Mouse (Mus musculus): ENCODE measurements around the gene Ccdc167. TPM values are rescaled to one million over a fixed set of nuclear protein-coding genes. Genes with fewer than 3 reads are reported as not detected.

Ccdc167 gene
- polyA plus RNA-seq, 1 experiment from 2014 or later, result 4.6 TPM

GRCm38 (mm10) chr17:29683127-29683526, 33.7 kb downstream of the Ccdc167 start:
- Histone ChIP-seq H3K9me3 (ENCODE audit: low read length) (no peaks in the 10 kb centered on the region), H3K4me3 (ENCODE audit: low read depth, low read length) (no peak overlapping the region), H3K4me1 (ENCODE audit: insufficient read depth) (peaks cover 6% of the 10 kb centered on the region; the same call in 1 of the 2 replicates), H3K27me3 (ENCODE audit: insufficient read depth, low read length) (no peaks in the 10 kb centered on the region), H3K27ac (ENCODE audit: low read depth) (no peak overlapping the region), H3K36me3 (replicated peaks; ENCODE audit: insufficient read depth, low read length) (peaks cover 97% of the 10 kb centered on the region), H3K9ac (replicated peaks) (no peak overlapping the region), H3K4me2 (ENCODE audit: low read depth, low read length) (no peak overlapping the region)
- no peak for DNase-seq
- ATAC-seq, result no peak
- TF ChIP-seq EP300 (IDR thresholded peaks at IDR 0.05; ENCODE audit: low read depth) (no peak), CTCF (IDR thresholded peaks at IDR 0.05; ENCODE audit: low read depth) (no peak)
- 68% methylated on average over 2 of the region's 2 CpGs for WGBS (ENCODE audit: insufficient replicate concordance)

GRCm38 (mm10) chr17:29682261-29682660, 34.6 kb downstream of the Ccdc167 start:
- no peak overlapping the region for H3K4me3 ChIP-seq (ENCODE audit: low read depth, low read length)
- no peak overlapping the region for H3K27ac ChIP-seq (ENCODE audit: low read depth)
- TF ChIP-seq CTCF (IDR thresholded peaks at IDR 0.05; ENCODE audit: low read depth) (no peak), EP300 (IDR thresholded peaks at IDR 0.05; ENCODE audit: low read depth) (no peak)
- no peaks in the 10 kb centered on the region; the same call in 1 of the 2 replicates for H3K4me1 ChIP-seq (ENCODE audit: insufficient read depth)
- H3K4me2 ChIP-seq (ENCODE audit: low read depth, low read length), result no peak overlapping the region
- DNase-seq (no peak), ATAC-seq (no peak)
- H3K27me3 ChIP-seq (ENCODE audit: insufficient read depth, low read length), result no peaks in the 10 kb centered on the region
- H3K36me3 ChIP-seq (replicated peaks; ENCODE audit: insufficient read depth, low read length), result peaks cover 97% of the 10 kb centered on the region
- WGBS (ENCODE audit: insufficient replicate concordance), result 94% methylated on average over 7 of the region's 7 CpGs
- H3K9ac ChIP-seq (replicated peaks), result no peak overlapping the region
- H3K9me3 ChIP-seq (ENCODE audit: low read length), result no peaks in the 10 kb centered on the region

- Histone ChIP-seq H3K9ac (replicated peaks) (no peak overlapping the region), H3K36me3 (replicated peaks; ENCODE audit: insufficient read depth, low read length) (peaks cover 97% of the 10 kb centered on the region), H3K27ac (ENCODE audit: low read depth) (0 out of 2 replicates have a peak overlapping the region, but pooled peaks have one; percentile 44), H3K4me2 (ENCODE audit: low read depth, low read length) (no peak overlapping the region), H3K9me3 (ENCODE audit: low read length) (no peaks in the 10 kb centered on the region), H3K4me1 (ENCODE audit: insufficient read depth) (no peaks in the 10 kb centered on the region), H3K4me3 (ENCODE audit: low read depth, low read length) (no peak overlapping the region), H3K27me3 (ENCODE audit: insufficient read depth, low read length) (no peaks in the 10 kb centered on the region)
- no peak for DNase-seq
- WGBS (ENCODE audit: insufficient replicate concordance), result 82% methylated on average over 9 of the region's 9 CpGs
- ATAC-seq, result no peak
- no peak for TF ChIP-seq EP300 (IDR thresholded peaks at IDR 0.05; ENCODE audit: low read depth)
- TF ChIP-seq CTCF (IDR thresholded peaks at IDR 0.05; ENCODE audit: low read depth), result 0 out of 2 replicates have a peak, but pooled peaks have one; percentile 5
Measured at GRCm38 (mm10) chr17:29681669-29682068, 35.2 kb downstream of the Ccdc167 start.

GRCm38 (mm10) chr17:29680921-29681320, 35.9 kb downstream of the Ccdc167 start:
- no peak overlapping the region for H3K4me3 ChIP-seq (ENCODE audit: low read depth, low read length)
- 69% methylated on average over 2 of the region's 2 CpGs for WGBS (ENCODE audit: insufficient replicate concordance)
- no peak overlapping the region for H3K9ac ChIP-seq (replicated peaks)
- H3K27ac ChIP-seq (ENCODE audit: low read depth), result no peak overlapping the region
- H3K4me1 ChIP-seq (ENCODE audit: insufficient read depth), result no peaks in the 10 kb centered on the region
- no peaks in the 10 kb centered on the region for H3K9me3 ChIP-seq (ENCODE audit: low read length)
- H3K27me3 ChIP-seq (ENCODE audit: insufficient read depth, low read length), result no peaks in the 10 kb centered on the region
- peaks cover 97% of the 10 kb centered on the region for H3K36me3 ChIP-seq (replicated peaks; ENCODE audit: insufficient read depth, low read length)
- DNase-seq (no peak), ATAC-seq (no peak)
- TF ChIP-seq CTCF (IDR thresholded peaks at IDR 0.05; ENCODE audit: low read depth), result no peak
- TF ChIP-seq EP300 (IDR thresholded peaks at IDR 0.05; ENCODE audit: low read depth), result no peak
- no peak overlapping the region for H3K4me2 ChIP-seq (ENCODE audit: low read depth, low read length)

GRCm38 (mm10) chr17:29680174-29680573, 36.7 kb downstream of the Ccdc167 start:
- H3K27ac ChIP-seq (ENCODE audit: low read depth), result no peak overlapping the region
- no peak for TF ChIP-seq CTCF (IDR thresholded peaks at IDR 0.05; ENCODE audit: low read depth)
- TF ChIP-seq EP300 (IDR thresholded peaks at IDR 0.05; ENCODE audit: low read depth), result no peak
- no peaks in the 10 kb centered on the region for H3K4me1 ChIP-seq (ENCODE audit: insufficient read depth)
- H3K9me3 ChIP-seq (ENCODE audit: low read length), result no peaks in the 10 kb centered on the region
- H3K4me2 ChIP-seq (ENCODE audit: low read depth, low read length), result no peak overlapping the region
- H3K36me3 ChIP-seq (replicated peaks; ENCODE audit: insufficient read depth, low read length), result peaks cover 97% of the 10 kb centered on the region
- no peak overlapping the region for H3K9ac ChIP-seq (replicated peaks)
- H3K4me3 ChIP-seq (ENCODE audit: low read depth, low read length), result no peak overlapping the region
- WGBS (ENCODE audit: insufficient replicate concordance), result 93% methylated on average over 2 of the region's 2 CpGs
- no peak for DNase-seq
- H3K27me3 ChIP-seq (ENCODE audit: insufficient read depth, low read length), result no peaks in the 10 kb centered on the region
- ATAC-seq, result no peak

- H3K36me3 ChIP-seq (replicated peaks; ENCODE audit: insufficient read depth, low read length), result peaks cover 94% of the 10 kb centered on the region
- H3K9me3 ChIP-seq (ENCODE audit: low read length), result no peaks in the 10 kb centered on the region
- no peaks in the 10 kb centered on the region for H3K27me3 ChIP-seq (ENCODE audit: insufficient read depth, low read length)
- H3K27ac ChIP-seq (ENCODE audit: low read depth), result 0 out of 2 replicates have a peak overlapping the region, but pooled peaks have one; percentile 0
- H3K4me3 ChIP-seq (ENCODE audit: low read depth, low read length), result no peak overlapping the region
- ATAC-seq, result no peak
- no peak for DNase-seq
- H3K9ac ChIP-seq (replicated peaks), result no peak overlapping the region
- TF ChIP-seq EP300 (IDR thresholded peaks at IDR 0.05; ENCODE audit: low read depth) (no peak), CTCF (IDR thresholded peaks at IDR 0.05; ENCODE audit: low read depth) (no peak)
- H3K4me1 ChIP-seq (ENCODE audit: insufficient read depth), result no peaks in the 10 kb centered on the region
- H3K4me2 ChIP-seq (ENCODE audit: low read depth, low read length), result peak overlapping the region; percentile 0; the same call in 1 of the 2 replicates
- 81% methylated on average over 6 of the region's 6 CpGs for WGBS (ENCODE audit: insufficient replicate concordance)
Measured at GRCm38 (mm10) chr17:29679038-29679767, 37.6 kb downstream of the Ccdc167 start.

All from liver, postnatal 0 days (tissue).